Mouse (Mus musculus): Measurements from ENCODE around the gene Ggt1. TPM values are rescaled to one million over a fixed set of nuclear protein-coding genes. Genes with fewer than 3 reads are reported as not detected.

Gene Ggt1
- 0.53 and 1.0 TPM in 2 replicates for polyA plus RNA-seq (2015; fragmentation: Nextera tagmentation; extraction: Ambion mirVana)

- Histone ChIP-seq H3K36me3 (ENCODE audit: control insufficient read depth, insufficient read depth) (no peaks in the 10 kb centered on the region), H3K4me3 (replicated peaks; ENCODE audit: low read length) (peak within 1 kb of the TSS; percentile 52), H3K4me1 (replicated peaks; ENCODE audit: control insufficient read depth, insufficient read depth, low read length) (peaks cover 37% of the 10 kb centered on the region), H3K9me3 (ENCODE audit: control insufficient read depth, low read length) (no peaks in the 10 kb centered on the region), H3K27me3 (replicated peaks; ENCODE audit: control insufficient read depth, insufficient read depth, low read length) (no peaks in the 10 kb centered on the region), H3K9ac (replicated peaks; ENCODE audit: low read depth, low read length) (peak within 1 kb of the TSS; percentile 83), H3K4me2 (ENCODE audit: low read length) (peak within 1 kb of the TSS; percentile 89), H3K27ac (ENCODE audit: low read length) (peak within 1 kb of the TSS; percentile 79)
- ATAC-seq, result no peak
- WGBS, result 52% methylated on average over 10 of the region's 10 CpGs
Observed at GRCm38 (mm10) chr10:75561071-75561654, at the start of gene Ggt1. Ggt1 (plus strand) TSS chr10:75561604.

GRCm38 (mm10) chr10:75511897-75512296 lies 49.5 kb upstream of the Ggt1 start:
- Histone ChIP-seq H3K27ac (ENCODE audit: low read length) (no peak overlapping the region), H3K36me3 (ENCODE audit: control insufficient read depth, insufficient read depth) (peaks cover 28% of the 10 kb centered on the region), H3K27me3 (replicated peaks; ENCODE audit: control insufficient read depth, insufficient read depth, low read length) (no peaks in the 10 kb centered on the region), H3K4me3 (replicated peaks; ENCODE audit: low read length) (no peak overlapping the region), H3K4me1 (replicated peaks; ENCODE audit: control insufficient read depth, insufficient read depth, low read length) (peaks cover 15% of the 10 kb centered on the region), H3K9ac (replicated peaks; ENCODE audit: low read depth, low read length) (no peak overlapping the region), H3K4me2 (ENCODE audit: low read length) (no peak overlapping the region), H3K9me3 (ENCODE audit: control insufficient read depth, low read length) (no peaks in the 10 kb centered on the region)
- no peak for ATAC-seq
- WGBS, result 98% methylated on average over 7 of the region's 7 CpGs

GRCm38 (mm10) chr10:75512796-75513195 lies 48.6 kb upstream of the Ggt1 start:
- H3K4me1 ChIP-seq (replicated peaks; ENCODE audit: control insufficient read depth, insufficient read depth, low read length), result peaks cover 15% of the 10 kb centered on the region
- ATAC-seq, result no peak
- H3K4me2 ChIP-seq (ENCODE audit: low read length), result no peak overlapping the region
- no peaks in the 10 kb centered on the region for H3K9me3 ChIP-seq (ENCODE audit: control insufficient read depth, low read length)
- no peak overlapping the region for H3K9ac ChIP-seq (replicated peaks; ENCODE audit: low read depth, low read length)
- H3K27me3 ChIP-seq (replicated peaks; ENCODE audit: control insufficient read depth, insufficient read depth, low read length), result no peaks in the 10 kb centered on the region
- H3K4me3 ChIP-seq (replicated peaks; ENCODE audit: low read length), result no peak overlapping the region
- 84% methylated on average over 7 of the region's 7 CpGs for WGBS
- no peak overlapping the region for H3K27ac ChIP-seq (ENCODE audit: low read length)
- peaks cover 25% of the 10 kb centered on the region for H3K36me3 ChIP-seq (ENCODE audit: control insufficient read depth, insufficient read depth)

- no peak for ATAC-seq
Observed at GRCm38 (mm10) chr10:75513306-75514067, 47.9 kb upstream of the Ggt1 start.

GRCm38 (mm10) chr10:75514361-75514760 lies 47.0 kb upstream of the Ggt1 start:
- Histone ChIP-seq H3K27ac (ENCODE audit: low read length) (no peak overlapping the region), H3K9ac (replicated peaks; ENCODE audit: low read depth, low read length) (no peak overlapping the region), H3K9me3 (ENCODE audit: control insufficient read depth, low read length) (no peaks in the 10 kb centered on the region), H3K4me2 (ENCODE audit: low read length) (no peak overlapping the region), H3K27me3 (replicated peaks; ENCODE audit: control insufficient read depth, insufficient read depth, low read length) (no peaks in the 10 kb centered on the region), H3K36me3 (ENCODE audit: control insufficient read depth, insufficient read depth) (peaks cover 11% of the 10 kb centered on the region), H3K4me1 (replicated peaks; ENCODE audit: control insufficient read depth, insufficient read depth, low read length) (peaks cover 26% of the 10 kb centered on the region), H3K4me3 (replicated peaks; ENCODE audit: low read length) (no peak overlapping the region)
- no peak for ATAC-seq
- WGBS, result 84% methylated on average over 7 of the region's 7 CpGs

More at GRCm38 (mm10) chr10:75513306-75514067, 47.9 kb upstream of the Ggt1 start:
- Histone ChIP-seq H3K36me3 (ENCODE audit: control insufficient read depth, insufficient read depth) (peaks cover 18% of the 10 kb centered on the region), H3K27ac (ENCODE audit: low read length) (no peak overlapping the region), H3K27me3 (replicated peaks; ENCODE audit: control insufficient read depth, insufficient read depth, low read length) (no peaks in the 10 kb centered on the region), H3K4me2 (ENCODE audit: low read length) (no peak overlapping the region), H3K4me1 (replicated peaks; ENCODE audit: control insufficient read depth, insufficient read depth, low read length) (peaks cover 17% of the 10 kb centered on the region), H3K9ac (replicated peaks; ENCODE audit: low read depth, low read length) (no peak overlapping the region), H3K9me3 (ENCODE audit: control insufficient read depth, low read length) (no peaks in the 10 kb centered on the region), H3K4me3 (replicated peaks; ENCODE audit: low read length) (no peak overlapping the region)
- 94% methylated on average over 8 of the region's 8 CpGs for WGBS

GRCm38 (mm10) chr10:75515216-75516037 lies 46.0 kb upstream of the Ggt1 start:
- no peak for ATAC-seq
- Histone ChIP-seq H3K27ac (ENCODE audit: low read length) (no peak overlapping the region), H3K4me2 (ENCODE audit: low read length) (no peak overlapping the region), H3K27me3 (replicated peaks; ENCODE audit: control insufficient read depth, insufficient read depth, low read length) (no peaks in the 10 kb centered on the region), H3K36me3 (ENCODE audit: control insufficient read depth, insufficient read depth) (peaks cover 3% of the 10 kb centered on the region), H3K4me1 (replicated peaks; ENCODE audit: control insufficient read depth, insufficient read depth, low read length) (peaks cover 29% of the 10 kb centered on the region), H3K9ac (replicated peaks; ENCODE audit: low read depth, low read length) (no peak overlapping the region), H3K4me3 (replicated peaks; ENCODE audit: low read length) (no peak overlapping the region), H3K9me3 (ENCODE audit: control insufficient read depth, low read length) (no peaks in the 10 kb centered on the region)
- 88% methylated on average over 4 of the region's 4 CpGs for WGBS

GRCm38 (mm10) chr10:75516038-75516723 lies 45.2 kb upstream of the Ggt1 start:
- Histone ChIP-seq H3K4me2 (ENCODE audit: low read length) (peak overlapping the region; percentile 81), H3K4me3 (replicated peaks; ENCODE audit: low read length) (peak overlapping the region; percentile 58), H3K9ac (replicated peaks; ENCODE audit: low read depth, low read length) (peak overlapping the region; percentile 77), H3K9me3 (ENCODE audit: control insufficient read depth, low read length) (no peaks in the 10 kb centered on the region), H3K27me3 (replicated peaks; ENCODE audit: control insufficient read depth, insufficient read depth, low read length) (no peaks in the 10 kb centered on the region), H3K36me3 (ENCODE audit: control insufficient read depth, insufficient read depth) (peaks cover 8% of the 10 kb centered on the region), H3K4me1 (replicated peaks; ENCODE audit: control insufficient read depth, insufficient read depth, low read length) (peaks cover 36% of the 10 kb centered on the region), H3K27ac (ENCODE audit: low read length) (peak overlapping the region; percentile 98; the same call in 1 of the 2 replicates)
- no peak for ATAC-seq
- 24% methylated on average over 8 of the region's 8 CpGs for WGBS

GRCm38 (mm10) chr10:75516724-75517072 lies 44.7 kb upstream of the Ggt1 start:
- peaks cover 6% of the 10 kb centered on the region for H3K36me3 ChIP-seq (ENCODE audit: control insufficient read depth, insufficient read depth)
- H3K27me3 ChIP-seq (replicated peaks; ENCODE audit: control insufficient read depth, insufficient read depth, low read length), result no peaks in the 10 kb centered on the region
- ATAC-seq, result no peak
- under 1% methylated on average over 12 of the region's 12 CpGs for WGBS
- peak overlapping the region; percentile 98 for H3K27ac ChIP-seq (ENCODE audit: low read length)
- H3K4me3 ChIP-seq (replicated peaks; ENCODE audit: low read length), result peak overlapping the region; percentile 58
- no peaks in the 10 kb centered on the region for H3K9me3 ChIP-seq (ENCODE audit: control insufficient read depth, low read length)
- peak overlapping the region; percentile 81 for H3K4me2 ChIP-seq (ENCODE audit: low read length)
- H3K9ac ChIP-seq (replicated peaks; ENCODE audit: low read depth, low read length), result peak overlapping the region; percentile 77
- H3K4me1 ChIP-seq (replicated peaks; ENCODE audit: control insufficient read depth, insufficient read depth, low read length), result peaks cover 36% of the 10 kb centered on the region

Data from forebrain, embryonic 16.5 days (tissue).